Mouse (Mus musculus) liver, embryonic 11.5 days (tissue): ENCODE data around the gene Arap2. TPM values are rescaled to one million over a fixed set of nuclear protein-coding genes. Genes with fewer than 3 reads are reported as not detected.

ENCODE experiments used
- ATAC-seq: fragments of 200-750 bp; cut with Nextera tagmentation; replicated peaks from 2 replicates; pipeline ENCODE4 v1.8.0; 2017; ENCODE audit warnings: moderate number of reproducible peaks, mild to moderate bottlenecking, moderate TSS enrichment, moderate library complexity; ENCODE audit not compliant: low FRiP score
- DNase-seq: peaks from one replicate; pipeline ENCODE4 v3.0.0-alpha.2; 2017; ENCODE audit warnings: low spot score
- H3K27ac ChIP-seq: fragments of 300-500 bp; sonication (generic); 2 replicates; pipeline ENCODE4 v1.5.1; 2014; ENCODE audit warnings: mild to moderate bottlenecking, low read depth, low read length, control low read depth
- H3K27me3 ChIP-seq: fragments of 300-500 bp; sonication (generic); replicated peaks from 2 replicates; pipeline ENCODE4 v1.6.1; 2014; ENCODE audit warnings: low read length, mixed read lengths; ENCODE audit not compliant: control insufficient read depth, insufficient read depth
- H3K36me3 ChIP-seq: fragments of 300-500 bp; sonication (generic); 2 replicates; pipeline ENCODE4 v1.6.1; 2014; ENCODE audit warnings: mild to moderate bottlenecking, low read length, moderate library complexity, mixed read lengths; ENCODE audit not compliant: control insufficient read depth, insufficient read depth
- H3K4me1 ChIP-seq: fragments of 300-500 bp; sonication (generic); replicated peaks from 2 replicates; pipeline ENCODE4 v1.6.1; 2014; ENCODE audit warnings: low read length, mixed read lengths; ENCODE audit not compliant: control insufficient read depth, insufficient read depth
- H3K4me2 ChIP-seq: fragments of 300-500 bp; sonication (generic); 2 replicates; pipeline ENCODE4 v1.6.1; 2014; ENCODE audit warnings: mild to moderate bottlenecking, control low read depth, moderate library complexity
- H3K4me3 ChIP-seq: fragments of 300-500 bp; sonication (generic); 2 replicates; pipeline ENCODE4 v1.5.1; 2014; ENCODE audit warnings: low read depth, low read length, control low read depth
- H3K9ac ChIP-seq: fragments of 300-500 bp; sonication (generic); 2 replicates; pipeline ENCODE4 v1.6.1; 2014; ENCODE audit warnings: low read depth, low read length, control low read depth
- H3K9me3 ChIP-seq: fragments of 300-500 bp; sonication (generic); 2 replicates; pipeline ENCODE4 v1.6.1; 2016; ENCODE audit warnings: low read length, inconsistent platforms, mixed read lengths; ENCODE audit not compliant: control insufficient read depth
- WGBS: fragments of 180-500 bp; shearing (Covaris S2); extraction: QIAGEN DNeasy Blood & Tissue Kit; methylation state at CpG from one replicate; pipeline ENCODE4 v1.1.7; 2014; 5-methylcytosine and 5-hydroxymethylcytosine counted together
- polyA plus RNA-seq: library from polyadenylated mRNA; unstranded; fragments of >200 nt; fragmentation: Nextera tagmentation; extraction: Ambion mirVana; gene quantifications from 2 replicates; pipeline ENCODE4 v1.2.1, GENCODE M21; 2014

The Arap2 gene
- polyA plus RNA-seq, 1 experiment from 2014 or later: 2.4 TPM

DNA sequence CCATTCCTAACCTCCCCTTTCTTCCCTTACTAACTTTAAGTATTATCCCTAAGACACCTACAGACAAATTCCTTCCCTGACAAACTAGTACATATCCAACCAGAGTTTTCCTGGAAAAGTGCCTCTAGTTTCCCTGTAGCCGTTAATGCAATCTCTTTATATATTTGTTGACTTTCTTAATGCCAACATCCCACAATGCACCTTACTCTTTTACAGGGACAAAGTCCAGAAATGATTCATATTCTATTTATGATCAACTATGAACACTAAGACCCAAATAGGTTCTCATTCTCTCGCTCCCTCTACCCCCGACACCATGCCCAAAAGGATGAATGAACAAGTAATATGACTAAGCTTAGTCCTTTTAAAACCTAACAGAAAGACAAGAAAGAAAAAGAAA lies 49.5 kb downstream of the Arap2 start:
- no peak overlapping the region for H3K9ac ChIP-seq
- no peak overlapping the region for H3K4me2 ChIP-seq
- 90% methylated on average over 3 of the region's 3 CpGs for WGBS
- H3K4me3 ChIP-seq: no peak overlapping the region
- ATAC-seq (no peak), DNase-seq (no peak)
- H3K27ac ChIP-seq: no peak overlapping the region
- no peaks in the 10 kb centered on the region for H3K27me3 ChIP-seq
- no peaks in the 10 kb centered on the region for H3K36me3 ChIP-seq
- H3K9me3 ChIP-seq: no peaks in the 10 kb centered on the region
- no peaks in the 10 kb centered on the region for H3K4me1 ChIP-seq

DNA sequence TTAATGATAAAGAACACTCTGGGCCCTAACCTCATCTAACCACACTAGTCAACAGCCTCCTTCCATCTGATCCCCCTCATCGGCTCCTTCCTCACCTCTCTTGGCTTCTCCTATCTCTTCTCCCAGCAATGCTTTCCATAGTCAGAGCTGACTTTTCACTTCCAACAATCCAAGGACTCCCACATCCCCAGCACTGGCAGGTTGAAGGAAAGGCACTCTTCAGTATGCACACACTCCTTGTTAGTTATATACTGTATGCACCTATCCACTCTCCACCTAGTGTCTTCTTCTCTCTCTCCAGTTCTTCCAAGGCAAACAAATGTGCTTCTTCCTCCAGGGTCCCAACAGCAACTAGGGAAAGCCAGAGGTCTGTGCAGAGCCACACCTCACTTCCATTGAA lies 50.0 kb downstream of the Arap2 start:
- 26% methylated on average over 1 of the region's 1 CpGs for WGBS
- Histone ChIP-seq H3K27ac (no peak overlapping the region), H3K27me3 (no peaks in the 10 kb centered on the region), H3K9ac (no peak overlapping the region), H3K4me2 (no peak overlapping the region), H3K9me3 (no peaks in the 10 kb centered on the region), H3K36me3 (no peaks in the 10 kb centered on the region), H3K4me3 (no peak overlapping the region), H3K4me1 (no peaks in the 10 kb centered on the region)
- no peak for ATAC-seq
- DNase-seq: no peak

DNA sequence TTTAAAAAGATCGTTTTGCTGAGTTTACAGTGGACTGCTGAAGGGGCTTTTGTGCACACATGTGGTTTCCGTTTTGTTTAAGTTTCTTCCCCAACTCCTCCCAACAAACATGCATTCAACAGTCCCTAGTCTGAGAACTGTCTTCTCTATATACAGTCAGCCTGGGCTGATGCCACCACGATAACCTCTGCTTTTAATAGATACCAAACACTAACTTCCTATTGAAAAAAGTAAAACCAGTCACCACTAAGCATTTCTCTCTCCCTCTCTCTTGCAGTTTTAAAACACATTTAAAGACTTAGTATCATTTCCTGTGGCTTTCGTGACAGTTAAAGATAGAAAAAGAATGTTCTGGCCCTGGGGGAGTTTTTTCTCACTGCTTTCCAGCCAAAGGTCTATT lies 50.5 kb downstream of the Arap2 start:
- no peak for DNase-seq
- H3K4me1 ChIP-seq: no peaks in the 10 kb centered on the region
- H3K4me3 ChIP-seq: no peak overlapping the region
- no peak for ATAC-seq
- no peak overlapping the region for H3K4me2 ChIP-seq
- H3K9me3 ChIP-seq: no peaks in the 10 kb centered on the region
- H3K9ac ChIP-seq: no peak overlapping the region
- H3K27me3 ChIP-seq: no peaks in the 10 kb centered on the region
- no peak overlapping the region for H3K27ac ChIP-seq
- H3K36me3 ChIP-seq: no peaks in the 10 kb centered on the region
- 38% methylated on average over 4 of the region's 4 CpGs for WGBS

DNA sequence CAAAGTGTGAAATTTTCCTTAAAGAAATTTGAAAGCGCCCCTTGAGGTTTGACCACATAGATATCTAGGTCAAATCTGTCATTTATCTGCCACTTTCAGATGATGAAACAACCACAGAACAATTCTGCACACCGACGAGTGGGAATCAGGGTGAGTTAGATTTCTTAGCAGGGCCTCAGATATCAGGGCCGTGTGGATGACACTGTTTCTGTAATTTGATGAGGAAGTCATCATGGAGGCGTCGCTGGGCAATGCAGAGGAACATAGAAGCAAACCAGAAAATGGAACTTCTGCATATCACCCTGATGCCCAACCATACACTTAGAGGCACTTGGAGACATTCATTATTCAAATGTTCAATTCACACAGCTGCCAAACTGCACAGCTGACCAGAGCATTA lies 55.0 kb downstream of the Arap2 start:
- Histone ChIP-seq H3K9me3 (no peaks in the 10 kb centered on the region), H3K27ac (no peak overlapping the region), H3K36me3 (no peaks in the 10 kb centered on the region), H3K4me3 (no peak overlapping the region), H3K9ac (no peak overlapping the region), H3K4me2 (no peak overlapping the region), H3K27me3 (no peaks in the 10 kb centered on the region), H3K4me1 (no peaks in the 10 kb centered on the region)
- DNase-seq (no peak), ATAC-seq (no peak)
- 47% methylated on average over 6 of the region's 6 CpGs for WGBS

DNA sequence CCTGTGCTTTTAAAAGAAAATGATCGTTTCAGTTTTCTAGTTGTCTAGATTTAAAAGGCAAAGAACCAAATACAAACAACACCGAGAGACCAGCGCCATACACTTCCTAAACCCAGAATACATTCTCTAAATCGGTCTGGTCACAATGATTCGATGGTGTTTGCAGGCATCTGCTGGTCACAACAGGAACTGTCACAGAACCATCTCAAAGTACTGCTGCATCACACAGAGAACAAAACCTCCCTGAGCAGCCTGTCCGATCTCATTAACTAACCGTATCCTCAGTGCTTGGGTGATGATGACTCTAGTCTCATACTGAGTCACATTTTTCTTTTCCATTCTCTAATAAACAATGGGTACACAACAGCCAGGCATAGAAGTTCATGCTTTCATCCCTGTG lies 59.1 kb downstream of the Arap2 start:
- WGBS: 77% methylated on average over 7 of the region's 7 CpGs
- no peaks in the 10 kb centered on the region for H3K4me1 ChIP-seq
- no peaks in the 10 kb centered on the region for H3K36me3 ChIP-seq
- H3K27me3 ChIP-seq: no peaks in the 10 kb centered on the region
- ATAC-seq: no peak
- no peak overlapping the region for H3K27ac ChIP-seq
- DNase-seq: no peak
- H3K9ac ChIP-seq: no peak overlapping the region
- no peaks in the 10 kb centered on the region for H3K9me3 ChIP-seq
- H3K4me2 ChIP-seq: no peak overlapping the region
- no peak overlapping the region for H3K4me3 ChIP-seq

DNA sequence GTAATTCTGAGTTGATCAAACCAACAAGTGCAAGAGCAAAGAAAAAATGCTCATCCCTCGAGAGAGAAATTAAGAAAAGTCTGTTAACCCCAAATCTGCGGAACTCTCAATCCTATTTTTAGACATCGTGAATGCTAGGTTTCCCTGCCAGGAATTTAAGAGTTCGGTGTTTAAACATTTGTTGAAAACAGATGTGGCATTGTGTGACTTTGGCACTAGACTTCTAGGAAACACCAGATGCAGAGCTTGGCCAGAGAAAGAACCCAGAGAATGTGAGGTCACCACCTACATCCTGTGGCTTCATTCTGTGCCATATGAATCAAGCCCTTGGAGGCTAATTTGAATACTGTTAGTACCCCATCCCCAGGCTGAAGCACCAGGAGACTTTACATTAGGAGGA lies 76.0 kb downstream of the Arap2 start:
- Histone ChIP-seq H3K9ac (no peak overlapping the region), H3K27me3 (no peaks in the 10 kb centered on the region), H3K4me3 (no peak overlapping the region), H3K36me3 (no peaks in the 10 kb centered on the region), H3K9me3 (no peaks in the 10 kb centered on the region), H3K4me2 (no peak overlapping the region), H3K27ac (no peak overlapping the region), H3K4me1 (no peaks in the 10 kb centered on the region)
- WGBS: 86% methylated on average over 4 of the region's 4 CpGs
- no peak for ATAC-seq
- no peak for DNase-seq

DNA sequence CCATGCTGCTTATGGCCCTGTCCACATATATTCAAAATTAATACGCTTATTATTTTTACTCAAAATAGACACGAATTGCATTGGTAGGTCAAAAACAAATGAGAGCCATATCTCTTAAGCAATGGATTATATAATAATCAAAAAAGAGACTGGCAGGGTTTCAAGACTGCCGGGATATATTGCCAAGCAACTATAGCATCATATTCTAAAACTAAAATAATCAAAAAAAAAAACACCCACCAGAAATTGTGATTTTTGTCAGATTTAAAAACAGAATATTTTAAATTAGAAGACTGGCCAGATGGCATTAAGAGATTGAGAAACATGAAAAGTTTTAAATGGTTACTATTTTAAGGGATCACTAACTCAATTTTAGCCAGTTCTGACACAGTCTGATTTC lies 82.2 kb downstream of the Arap2 start:
- H3K36me3 ChIP-seq: no peaks in the 10 kb centered on the region
- WGBS: 87% methylated on average over 3 of the region's 3 CpGs
- H3K27ac ChIP-seq: no peak overlapping the region

DNA sequence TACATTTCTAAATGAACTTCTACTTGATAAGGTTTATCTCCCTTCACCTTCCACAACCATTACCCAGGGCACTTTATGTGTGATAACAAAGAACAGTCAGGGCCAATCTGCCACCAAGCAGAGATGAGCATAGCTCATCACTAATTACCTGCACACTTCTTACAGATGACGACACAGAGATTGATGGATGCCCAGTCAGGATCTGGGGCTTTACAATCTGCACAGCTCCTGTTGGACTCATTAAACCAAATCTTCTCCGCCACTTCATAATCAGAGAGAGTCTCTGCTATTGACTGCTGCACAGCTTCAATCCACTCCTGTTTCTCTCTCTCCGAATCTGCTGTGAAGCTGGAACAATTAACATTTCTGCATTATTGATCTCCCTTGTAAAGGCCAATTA lies 82.8 kb downstream of the Arap2 start:
- Histone ChIP-seq H3K36me3 (no peaks in the 10 kb centered on the region), H3K27ac (no peak overlapping the region), H3K4me1 (no peaks in the 10 kb centered on the region), H3K9ac (no peak overlapping the region), H3K9me3 (no peaks in the 10 kb centered on the region), H3K4me2 (no peak overlapping the region), H3K4me3 (no peak overlapping the region), H3K27me3 (no peaks in the 10 kb centered on the region)
- no peak for ATAC-seq
- DNase-seq: no peak
- 77% methylated on average over 3 of the region's 3 CpGs for WGBS

More for the DNA sequence above, 82.2 kb downstream of the Arap2 start:
- ATAC-seq (no peak), DNase-seq (no peak)
- Histone ChIP-seq H3K4me1 (no peaks in the 10 kb centered on the region), H3K27me3 (no peaks in the 10 kb centered on the region), H3K9ac (no peak overlapping the region), H3K9me3 (no peaks in the 10 kb centered on the region), H3K4me2 (no peak overlapping the region), H3K4me3 (no peak overlapping the region)

DNA sequence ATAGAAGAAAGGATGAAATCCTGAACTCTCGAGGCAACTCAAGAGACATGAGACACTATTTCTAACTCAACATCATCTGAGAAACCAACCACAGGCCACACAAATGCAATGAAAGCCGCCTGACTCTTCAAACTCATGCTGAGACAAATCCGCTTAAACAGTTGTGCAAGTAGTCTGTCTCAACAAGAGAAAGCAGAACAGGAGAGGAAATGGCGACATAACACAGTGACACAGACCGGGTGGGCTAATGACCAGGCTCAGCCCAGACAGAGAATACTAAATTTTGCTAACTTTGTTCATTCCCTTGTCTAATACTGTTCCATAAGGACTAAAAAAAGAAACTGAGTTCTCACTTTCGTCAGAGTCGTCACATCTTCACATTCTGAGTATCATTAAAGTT lies 88.6 kb downstream of the Arap2 start:
- Histone ChIP-seq H3K36me3 (no peaks in the 10 kb centered on the region), H3K4me1 (no peaks in the 10 kb centered on the region), H3K4me3 (no peak overlapping the region), H3K9me3 (no peaks in the 10 kb centered on the region), H3K27me3 (no peaks in the 10 kb centered on the region), H3K27ac (no peak overlapping the region), H3K4me2 (no peak overlapping the region), H3K9ac (no peak overlapping the region)
- ATAC-seq (no peak), DNase-seq (no peak)
- WGBS: 79% methylated on average over 7 of the region's 7 CpGs
